Mouse (Mus musculus) c-Kit-positive CD71-positive TER-119-negative erythroid progenitor cells, embryonic 14.5 days (primary cell): ENCODE data around the gene Hnrnpl.
A peak's percentile ranks its signal among the peaks of the same experiment; 100 is the strongest.

ENCODE experiments used
- DNase-seq: peaks from one replicate; pipeline ENCODE4 v3.0.0-alpha.2; 2013; ENCODE audit warnings: low read depth

Gene Hnrnpl

GRCm38 (mm10) chr7:28808221-28808941 is at the start of gene Hnrnpl:
Gene Hnrnpl, plus strand, starts transcription at chr7:28808541.
- no peak for DNase-seq

GRCm38 (mm10) chr7:28758623-28759022 is 49.7 kb upstream of the Hnrnpl start:
- no peak for DNase-seq

GRCm38 (mm10) chr7:28761907-28762306 is 46.4 kb upstream of the Hnrnpl start:
- DNase-seq: no peak

- no peak for DNase-seq
Measured at GRCm38 (mm10) chr7:28765211-28765610, 43.1 kb upstream of the Hnrnpl start.

GRCm38 (mm10) chr7:28766173-28766879 is 42.0 kb upstream of the Hnrnpl start, which contains the start of gene Sirt2:
Gene Sirt2, plus strand, starts transcription at chr7:28766735.
- DNase-seq: peak; percentile 99

GRCm38 (mm10) chr7:28766910-28767309 is 41.4 kb upstream of the Hnrnpl start:
- no peak for DNase-seq

- no peak for DNase-seq
Measured at GRCm38 (mm10) chr7:28767462-28767965, 40.8 kb upstream of the Hnrnpl start, which contains the start of gene Nfkbib. Gene Nfkbib, minus strand, starts transcription at chr7:28767512.

- no peak for DNase-seq
Measured at GRCm38 (mm10) chr7:28769414-28769958, 38.9 kb upstream of the Hnrnpl start.

- no peak for DNase-seq
Measured at GRCm38 (mm10) chr7:28770309-28770708, 38.0 kb upstream of the Hnrnpl start.

GRCm38 (mm10) chr7:28771867-28772266 is 36.5 kb upstream of the Hnrnpl start:
- no peak for DNase-seq

GRCm38 (mm10) chr7:28773163-28773562 is 35.2 kb upstream of the Hnrnpl start:
- DNase-seq: no peak

GRCm38 (mm10) chr7:28774164-28774563 is 34.2 kb upstream of the Hnrnpl start:
- no peak for DNase-seq

GRCm38 (mm10) chr7:28775129-28775528 is 33.2 kb upstream of the Hnrnpl start:
- DNase-seq: no peak

GRCm38 (mm10) chr7:28778825-28779224 is 29.5 kb upstream of the Hnrnpl start:
- DNase-seq: no peak

- peak; percentile 93 for DNase-seq
Measured at GRCm38 (mm10) chr7:28780067-28780658, 28.2 kb upstream of the Hnrnpl start.

- DNase-seq: no peak
Measured at GRCm38 (mm10) chr7:28780857-28781256, 27.5 kb upstream of the Hnrnpl start.

- no peak for DNase-seq
Measured at GRCm38 (mm10) chr7:28781261-28781663, 27.1 kb upstream of the Hnrnpl start.

GRCm38 (mm10) chr7:28785161-28785560 is 23.2 kb upstream of the Hnrnpl start:
- no peak for DNase-seq

GRCm38 (mm10) chr7:28787884-28788283 is 20.5 kb upstream of the Hnrnpl start:
- no peak for DNase-seq

- no peak for DNase-seq
Measured at GRCm38 (mm10) chr7:28788307-28789195, 19.8 kb upstream of the Hnrnpl start, which contains the start of gene Rinl. Gene Rinl, plus strand, starts transcription at chr7:28788969.

- DNase-seq: no peak
Measured at GRCm38 (mm10) chr7:28789235-28789634, 19.1 kb upstream of the Hnrnpl start.
